Mouse (Mus musculus): ENCODE data around the gene Krtap17-1. TPM values are rescaled to one million over a fixed set of nuclear protein-coding genes. Genes with fewer than 3 reads are reported as not detected.

Gene Krtap17-1
- total RNA-seq (2014; fragmentation: Nextera tagmentation): not detected in 2 replicates
- not detected in 2 replicates for total RNA-seq (2017)

DNA sequence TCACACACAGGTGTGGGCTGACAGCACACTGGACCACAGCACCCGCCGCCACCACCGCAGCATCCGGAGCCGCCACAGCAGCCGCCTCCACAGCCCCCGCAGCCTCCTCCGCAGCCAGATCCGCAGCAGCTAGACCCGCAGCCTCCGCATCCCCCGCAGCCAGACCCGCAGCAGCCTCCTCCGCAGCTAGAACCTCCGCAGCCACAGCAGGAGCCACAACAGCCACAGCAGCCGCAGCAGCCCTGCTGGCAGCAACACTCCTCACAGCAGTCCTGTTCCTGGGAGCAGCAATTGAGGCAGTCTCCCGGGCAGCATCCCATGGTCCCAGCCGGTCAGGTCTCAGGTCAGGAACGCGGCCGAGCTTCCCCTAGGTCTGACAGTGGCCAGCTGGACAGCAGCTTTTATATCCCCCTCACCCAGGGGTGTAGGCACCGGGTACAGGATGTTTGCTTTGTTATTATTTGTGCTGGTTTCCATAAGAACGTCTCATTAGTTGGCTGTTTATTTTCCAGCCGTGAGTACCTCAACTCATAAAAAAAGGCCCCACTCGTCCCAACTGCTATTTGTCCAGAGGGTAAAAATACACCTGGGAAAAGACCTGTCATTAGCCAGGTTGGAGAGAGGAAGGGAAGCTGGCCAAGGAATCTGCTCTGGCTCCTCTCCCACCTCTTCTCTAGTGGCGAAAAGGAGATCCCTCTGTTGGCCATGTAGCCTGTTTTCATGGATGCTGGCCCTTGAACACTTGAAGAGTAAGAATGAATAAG is at the start of gene Krtap17-1:
Gene Krtap17-1 (minus strand): TSS at position 375 of the 764 bp plus-strand sequence.
- ATAC-seq (replicated peaks; ENCODE audit: low FRiP score, low TSS enrichment, poor library complexity, severe bottlenecking): no peak

DNA sequence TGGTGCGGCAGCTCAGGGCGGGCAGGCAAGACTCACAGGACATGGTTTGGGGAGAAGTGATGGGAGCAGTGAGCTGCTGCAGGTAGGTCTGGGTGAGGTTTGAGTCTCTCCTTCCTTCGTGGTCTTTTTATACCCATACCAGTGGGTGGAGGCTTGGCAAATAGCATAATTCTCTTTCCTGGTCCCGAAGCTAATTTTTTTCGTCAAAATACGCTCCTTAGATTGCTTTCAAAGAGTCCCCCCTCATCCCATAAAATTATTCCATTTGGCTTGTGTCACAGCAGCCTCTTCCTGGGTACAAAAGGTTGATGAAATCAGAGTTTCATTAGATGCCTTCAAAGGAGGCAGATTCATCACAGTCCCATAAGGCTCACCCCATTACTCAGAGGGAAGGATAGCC is 47.7 kb upstream of the Krtap17-1 start, which contains the start of gene Krt34:
Gene Krt34 (minus strand): TSS at position 101 of the 400 bp plus-strand sequence.
- no peak for ATAC-seq (replicated peaks; ENCODE audit: low FRiP score, low TSS enrichment, poor library complexity, severe bottlenecking)

DNA sequence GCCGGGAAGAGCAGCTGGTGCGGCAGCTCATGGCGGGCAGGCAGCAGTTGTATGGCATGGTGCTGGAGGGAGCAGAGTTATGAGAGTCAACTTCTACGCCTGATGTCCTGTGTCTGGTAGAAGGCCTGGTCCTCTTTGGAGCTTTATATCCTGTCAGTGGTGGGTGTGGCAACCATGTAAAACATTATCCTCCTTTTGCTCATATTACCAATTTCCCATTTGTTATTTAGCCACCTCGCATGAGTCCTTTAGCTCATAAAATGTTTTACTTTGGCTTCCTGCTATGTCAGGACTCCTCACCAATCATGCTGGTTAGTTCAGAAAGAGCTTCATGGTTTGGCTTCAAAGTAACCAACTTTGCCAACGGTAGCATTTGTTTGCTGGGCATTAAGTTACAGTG is 36.0 kb upstream of the Krtap17-1 start, which contains the start of gene Krt33b:
Gene Krt33b (minus strand): TSS at position 101 of the 400 bp plus-strand sequence.
- no peak for ATAC-seq (replicated peaks; ENCODE audit: low FRiP score, low TSS enrichment, poor library complexity, severe bottlenecking)

DNA sequence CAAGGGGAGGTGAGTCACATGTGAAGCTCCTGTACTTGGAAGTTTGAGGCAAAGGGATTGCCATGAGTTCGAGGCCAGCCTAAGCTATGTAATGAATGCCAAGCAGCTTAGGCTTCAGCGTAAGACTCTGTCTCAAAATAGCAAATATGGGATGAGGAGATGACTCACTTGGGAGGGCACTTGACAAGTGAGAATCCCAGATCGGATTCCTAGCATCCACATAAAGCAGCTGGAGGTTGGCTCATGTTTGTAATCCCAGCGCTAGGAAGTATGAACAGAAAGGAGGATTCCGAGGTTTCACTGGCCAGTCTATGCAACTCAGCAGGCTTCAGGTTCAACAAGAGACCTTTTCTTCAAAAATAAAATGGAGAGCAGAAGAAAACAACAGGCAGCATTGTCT is 27.6 kb upstream of the Krtap17-1 start:
- no peak for ATAC-seq (replicated peaks; ENCODE audit: low FRiP score, low TSS enrichment, poor library complexity, severe bottlenecking)

DNA sequence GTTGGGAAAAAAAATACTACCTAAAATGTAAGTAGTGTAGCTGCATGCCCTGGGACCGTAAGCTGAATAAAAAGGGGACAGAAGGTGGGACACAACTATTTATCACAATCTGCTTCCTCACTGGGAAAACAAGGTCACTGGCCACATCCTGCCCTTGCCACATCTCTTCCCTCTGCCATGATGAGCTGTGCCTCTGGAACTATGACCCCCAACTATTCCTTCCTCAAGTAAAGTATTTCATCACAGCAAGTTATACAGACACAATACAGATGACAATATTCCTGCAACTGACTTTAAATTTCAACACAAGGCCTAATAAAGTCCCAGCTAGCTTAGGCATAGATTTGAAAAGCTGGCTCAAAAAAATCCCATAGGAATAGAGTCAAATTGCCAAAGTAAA is 25.7 kb upstream of the Krtap17-1 start:
- no peak for ATAC-seq (replicated peaks; ENCODE audit: low FRiP score, low TSS enrichment, poor library complexity, severe bottlenecking)

DNA sequence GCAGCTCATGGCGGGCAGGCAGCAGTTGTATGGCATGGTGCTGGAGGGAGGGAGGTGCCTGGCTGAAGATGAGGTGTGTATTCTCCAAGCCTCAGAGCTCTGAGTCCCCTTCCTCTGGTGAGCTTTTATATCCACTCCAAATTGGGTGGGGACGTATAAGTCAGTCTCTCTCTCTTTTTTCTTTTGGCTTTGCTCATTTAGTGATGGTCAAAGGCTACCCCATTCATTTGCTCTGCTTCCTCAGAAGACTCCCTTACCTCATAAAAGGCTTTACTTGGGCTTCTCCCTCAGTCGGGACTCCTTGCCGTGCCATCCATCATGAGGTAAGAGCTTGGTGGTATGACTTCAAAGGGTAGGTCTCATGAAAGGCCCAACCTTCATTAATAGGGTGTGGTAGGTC is 22.3 kb upstream of the Krtap17-1 start, which contains the start of gene Krt33a:
Gene Krt33a (minus strand): TSS at position 101 of the 400 bp plus-strand sequence.
- ATAC-seq (replicated peaks; ENCODE audit: low FRiP score, low TSS enrichment, poor library complexity, severe bottlenecking): no peak

DNA sequence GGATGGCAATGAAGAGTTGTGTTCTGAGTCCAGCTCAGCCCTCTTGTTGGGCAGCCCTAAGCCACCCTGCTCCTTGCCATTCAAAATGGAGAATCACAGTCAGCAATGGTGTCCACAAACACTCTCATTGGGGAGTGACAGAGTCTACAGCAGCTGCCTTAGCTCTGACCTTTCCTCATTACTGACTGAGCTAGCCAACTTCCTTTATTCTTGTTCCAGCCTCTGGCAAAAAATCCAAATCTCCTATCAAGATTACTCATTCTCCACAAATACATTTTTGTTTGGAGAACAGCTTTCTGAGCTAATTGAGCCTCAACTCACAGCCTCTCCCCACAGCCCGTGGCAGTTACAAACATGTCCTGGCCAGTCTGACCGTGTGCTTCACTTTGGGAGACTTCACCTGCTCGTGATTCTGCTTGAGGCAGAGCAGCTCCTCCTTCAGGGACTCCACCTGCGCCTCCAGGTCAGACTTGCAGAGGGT is 19.9 kb upstream of the Krtap17-1 start:
- ATAC-seq (replicated peaks; ENCODE audit: low FRiP score, low TSS enrichment, poor library complexity, severe bottlenecking): no peak

DNA sequence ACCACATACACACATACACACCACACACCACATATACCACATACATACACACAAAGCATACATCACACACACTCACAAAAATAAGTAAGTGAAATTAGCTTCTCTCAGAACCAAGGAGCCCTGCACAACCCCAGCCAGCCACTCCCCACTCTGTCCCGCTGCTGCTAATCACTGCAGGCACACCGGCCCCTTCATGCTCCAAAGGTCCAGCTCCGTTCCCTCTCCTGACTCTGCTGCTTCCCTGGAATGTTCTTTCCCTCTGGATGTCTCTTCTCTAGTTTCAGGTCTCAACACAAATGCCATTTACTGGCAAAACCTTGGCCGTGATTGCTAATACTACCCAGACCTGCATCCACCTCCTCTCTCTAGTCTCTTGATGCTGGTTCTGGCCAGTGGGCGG is 16.9 kb upstream of the Krtap17-1 start:
- no peak for ATAC-seq (replicated peaks; ENCODE audit: low FRiP score, low TSS enrichment, poor library complexity, severe bottlenecking)

DNA sequence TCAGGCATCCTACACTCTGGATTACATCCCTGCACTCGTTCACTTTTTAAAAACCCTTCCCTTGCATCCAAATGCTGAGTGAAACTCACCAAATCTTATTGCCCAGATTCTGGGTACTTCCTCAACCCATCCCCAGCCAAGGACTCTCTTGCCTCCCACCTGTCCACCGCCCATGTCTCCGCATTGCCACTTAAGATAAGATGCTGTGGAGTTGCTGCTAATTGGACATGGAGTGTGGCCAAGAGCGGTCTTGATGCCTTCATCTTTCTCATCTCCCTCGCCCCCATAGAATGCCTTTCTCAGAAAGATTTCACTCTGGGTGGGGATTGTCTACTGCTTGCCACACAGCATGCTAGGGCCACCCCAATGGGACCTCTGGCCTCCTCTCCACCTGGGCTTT is 14.5 kb upstream of the Krtap17-1 start:
- ATAC-seq (replicated peaks; ENCODE audit: low FRiP score, low TSS enrichment, poor library complexity, severe bottlenecking): no peak

DNA sequence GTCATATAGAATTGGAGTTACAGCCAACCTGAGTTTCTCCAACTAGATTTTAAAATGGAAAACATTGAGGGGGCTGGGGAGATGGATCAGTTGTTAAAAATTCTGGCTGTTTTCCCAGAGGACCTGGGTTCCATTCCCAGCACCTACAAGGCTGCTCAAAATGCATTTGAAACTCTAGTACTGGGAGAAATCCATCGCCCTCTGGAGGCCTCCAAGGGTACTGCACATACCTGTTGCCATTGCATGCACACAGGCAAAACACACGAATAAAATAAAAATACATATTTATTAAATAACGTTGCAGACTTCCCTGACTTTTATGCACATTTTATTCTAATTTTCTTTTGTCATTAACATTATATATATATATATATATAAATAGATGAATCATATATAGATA is 12.8 kb upstream of the Krtap17-1 start:
- no peak for ATAC-seq (replicated peaks; ENCODE audit: low FRiP score, low TSS enrichment, poor library complexity, severe bottlenecking)

DNA sequence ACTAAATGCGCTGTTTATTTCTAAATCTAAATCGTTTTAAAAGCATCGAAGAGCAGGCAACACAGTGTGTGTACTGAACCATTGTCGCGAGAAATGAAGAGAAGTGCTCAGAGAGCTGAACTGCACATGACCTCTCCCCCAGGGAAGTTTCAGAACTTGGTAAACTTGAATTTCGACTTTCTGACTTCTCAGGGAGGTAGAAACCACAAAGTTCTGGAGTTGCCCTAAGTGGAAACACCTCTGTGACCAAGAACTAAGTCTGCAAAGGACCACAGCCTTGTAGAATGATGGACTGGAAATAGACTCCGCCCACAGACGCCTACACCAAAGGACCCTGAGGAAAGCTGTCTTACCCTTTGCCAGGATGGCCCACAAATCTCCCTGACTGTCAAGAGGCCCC is 12.1 kb upstream of the Krtap17-1 start:
- no peak for ATAC-seq (replicated peaks; ENCODE audit: low FRiP score, low TSS enrichment, poor library complexity, severe bottlenecking)

DNA sequence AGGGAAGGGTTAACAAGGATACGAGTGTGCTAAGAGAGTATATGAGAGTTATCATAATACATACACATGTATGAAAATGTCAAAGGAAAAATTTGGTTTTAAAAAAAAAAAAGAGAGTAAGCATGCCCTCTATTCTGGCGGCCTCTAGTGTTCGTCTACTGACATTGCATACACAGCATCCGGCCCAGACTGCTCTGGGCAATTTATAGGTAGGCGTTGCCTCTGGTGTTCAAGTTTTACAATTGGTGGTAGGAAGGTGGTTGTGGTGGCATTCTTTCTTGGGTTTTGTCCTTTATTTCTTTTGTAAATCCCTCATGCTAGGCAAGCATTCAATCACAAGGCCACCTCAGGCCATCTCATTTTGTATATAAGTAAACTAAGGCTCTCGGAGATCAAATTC is 11.1 kb upstream of the Krtap17-1 start:
- ATAC-seq (replicated peaks; ENCODE audit: low FRiP score, low TSS enrichment, poor library complexity, severe bottlenecking): peak; percentile 78

DNA sequence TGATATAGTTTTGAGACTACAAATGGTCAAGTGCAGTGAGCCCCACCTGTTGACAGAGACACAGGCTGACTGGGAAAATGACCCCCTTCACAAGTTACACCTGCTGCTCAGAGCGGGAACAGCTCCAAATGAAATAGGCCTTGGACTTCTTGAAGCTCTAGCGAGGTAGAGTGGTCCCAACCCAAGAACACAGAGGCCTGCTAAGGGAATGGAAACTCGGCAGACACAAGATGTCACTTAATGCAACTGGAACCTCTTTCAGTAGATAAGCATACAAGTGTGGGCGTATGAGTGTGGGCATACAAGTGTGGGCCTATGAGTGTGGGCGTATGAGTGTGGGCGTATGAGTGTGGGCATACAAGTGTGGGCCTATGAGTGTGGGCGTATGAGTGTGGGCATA is 5.3 kb upstream of the Krtap17-1 start:
- ATAC-seq (replicated peaks; ENCODE audit: low FRiP score, low TSS enrichment, poor library complexity, severe bottlenecking): no peak

DNA sequence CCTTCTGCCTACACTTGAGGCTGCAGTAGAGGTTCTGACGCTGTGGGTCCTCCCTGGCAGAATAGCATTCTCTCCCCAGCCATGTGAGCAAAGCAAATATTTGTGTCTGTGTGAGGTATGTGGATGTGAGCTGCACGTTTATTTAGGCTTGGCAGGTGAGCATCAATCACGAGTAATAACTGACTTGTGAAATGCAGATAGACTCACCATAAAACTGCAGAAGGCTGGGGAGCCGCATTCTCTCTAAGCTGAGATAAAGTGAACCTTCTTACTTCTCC is 529 bp upstream of the Krtap17-1 start:
- no peak for ATAC-seq (replicated peaks; ENCODE audit: low FRiP score, low TSS enrichment, poor library complexity, severe bottlenecking)

DNA sequence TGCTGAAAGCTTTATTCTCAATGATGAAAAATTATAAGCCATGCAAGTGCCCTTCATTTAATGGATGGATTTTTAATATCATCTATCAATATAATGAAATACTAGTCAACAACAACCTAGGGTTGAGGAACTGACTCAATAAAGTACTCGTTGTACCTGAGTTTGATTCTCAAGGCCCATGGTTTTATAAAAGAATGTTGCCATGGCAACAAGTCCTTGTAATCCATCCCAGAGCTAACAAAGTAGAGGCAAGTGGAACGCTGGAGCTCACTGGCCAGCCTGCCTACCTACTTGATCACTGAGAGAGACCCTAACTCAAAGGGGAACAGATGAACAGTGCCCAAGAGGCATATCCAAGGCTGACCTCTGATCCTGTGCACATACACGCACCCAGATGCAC is 3.2 kb downstream of the Krtap17-1 start:
- no peak for ATAC-seq (replicated peaks; ENCODE audit: low FRiP score, low TSS enrichment, poor library complexity, severe bottlenecking)

DNA sequence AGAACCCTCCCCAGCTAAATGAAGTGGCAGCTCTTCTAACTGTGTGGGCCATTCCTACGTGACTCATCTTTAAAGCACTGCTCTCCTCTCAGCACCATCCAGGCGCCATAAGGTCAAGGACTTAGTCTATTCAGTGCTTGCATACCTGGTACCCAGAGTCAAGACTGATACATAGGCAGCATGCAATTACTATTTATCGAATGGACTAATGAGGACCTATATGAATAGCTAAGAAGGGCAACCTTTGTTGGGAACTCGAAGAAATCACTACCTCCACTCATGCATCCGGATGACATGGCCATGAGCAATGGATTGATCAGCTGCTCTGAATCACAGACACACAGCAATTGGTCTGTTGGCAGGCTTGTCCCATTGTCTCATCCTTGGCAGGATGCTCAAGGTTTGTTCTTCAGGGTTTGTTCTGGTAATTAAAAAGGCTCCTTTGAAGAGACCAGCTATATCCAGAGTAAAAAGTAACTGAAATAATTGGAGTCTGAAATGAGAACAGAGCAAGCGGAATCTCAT is 3.9 kb downstream of the Krtap17-1 start:
- ATAC-seq (replicated peaks; ENCODE audit: low FRiP score, low TSS enrichment, poor library complexity, severe bottlenecking): no peak

DNA sequence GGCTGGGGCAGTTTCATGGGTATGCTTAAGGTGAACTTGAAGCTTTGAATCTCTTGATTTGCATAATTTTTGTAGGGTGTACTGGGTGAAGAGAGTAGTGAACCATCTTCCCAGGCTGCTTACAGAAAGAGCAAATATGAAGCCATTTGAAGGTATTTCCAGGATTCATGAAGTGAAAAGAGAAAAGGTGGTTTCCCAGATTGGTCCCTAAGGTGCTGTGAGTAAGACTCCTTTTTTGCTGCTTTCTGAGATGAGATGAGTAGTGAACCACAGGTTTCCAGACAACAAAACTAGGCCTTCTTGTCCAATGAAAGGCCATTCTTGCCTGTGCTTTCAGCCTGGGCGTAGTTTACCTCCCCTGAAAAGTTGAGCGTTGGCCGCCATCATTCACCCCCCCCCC is 5.3 kb downstream of the Krtap17-1 start:
- ATAC-seq (replicated peaks; ENCODE audit: low FRiP score, low TSS enrichment, poor library complexity, severe bottlenecking): no peak

DNA sequence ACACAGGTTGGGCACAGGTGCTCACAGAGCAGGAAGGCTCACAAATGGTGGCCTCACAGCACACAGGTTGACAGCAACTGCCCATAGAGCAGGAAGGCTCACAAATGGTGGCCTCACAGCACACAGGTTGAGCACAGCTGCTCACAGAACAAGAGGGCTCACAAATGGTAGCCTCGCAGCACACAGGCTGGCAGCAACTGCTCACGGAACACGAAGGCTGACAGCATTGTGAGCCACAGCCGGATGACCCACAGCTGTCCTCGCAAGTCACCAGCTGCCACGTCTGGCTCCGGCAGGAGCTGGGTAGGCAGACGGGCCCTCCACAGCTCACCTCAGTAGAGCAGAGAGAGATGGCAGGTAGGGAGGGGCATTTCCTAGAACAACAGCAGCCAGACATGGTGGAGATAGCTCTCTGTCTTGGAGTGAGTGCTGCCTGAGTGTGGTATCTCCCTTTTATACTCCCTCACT is 7.6 kb downstream of the Krtap17-1 start, which contains the start of gene Krtap16-1:
Gene Krtap16-1 (minus strand): TSS at position 418 of the 468 bp plus-strand sequence.
- no peak for ATAC-seq (replicated peaks; ENCODE audit: low FRiP score, low TSS enrichment, poor library complexity, severe bottlenecking)

DNA sequence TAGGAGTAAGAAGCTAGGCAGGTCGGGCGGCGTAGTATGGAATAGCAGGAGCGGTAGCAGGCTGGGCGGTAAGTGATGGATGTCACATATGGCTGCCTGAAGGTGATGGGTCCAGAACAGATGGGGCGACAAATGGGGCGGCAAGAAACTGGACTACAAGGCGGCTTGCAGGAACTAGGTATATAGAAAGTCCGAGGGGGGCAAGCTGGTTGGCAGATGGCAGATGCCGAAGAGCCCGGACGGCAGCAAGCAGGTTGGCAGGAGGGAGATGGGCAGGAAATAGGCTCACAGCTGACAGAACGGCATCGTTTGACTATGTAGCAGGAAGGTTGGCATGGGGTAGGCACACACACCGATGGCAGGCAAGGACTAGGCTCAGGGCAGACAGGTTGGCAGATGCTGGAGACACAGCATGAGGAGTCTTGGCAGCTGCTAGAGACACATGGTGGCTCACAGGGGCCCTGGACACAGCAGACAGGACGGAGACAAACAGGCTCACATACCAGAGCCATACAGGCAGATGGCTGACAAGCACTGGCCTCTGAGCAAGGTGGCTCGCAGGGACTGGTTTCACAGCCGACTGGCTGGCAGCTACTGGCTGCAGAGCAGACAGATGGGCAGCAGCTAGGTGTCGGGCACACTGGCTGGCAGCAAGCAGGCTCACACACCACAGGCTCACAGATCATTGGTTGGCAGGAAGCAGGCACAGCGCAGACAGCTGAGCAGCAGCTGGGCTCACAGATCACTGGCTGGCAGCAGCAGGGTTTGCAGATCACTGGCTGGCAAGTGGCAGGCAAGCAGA is 8.3 kb downstream of the Krtap17-1 start:
- no peak; the same call in 1 of the 2 replicates for ATAC-seq (replicated peaks; ENCODE audit: low FRiP score, low TSS enrichment, poor library complexity, severe bottlenecking)

DNA sequence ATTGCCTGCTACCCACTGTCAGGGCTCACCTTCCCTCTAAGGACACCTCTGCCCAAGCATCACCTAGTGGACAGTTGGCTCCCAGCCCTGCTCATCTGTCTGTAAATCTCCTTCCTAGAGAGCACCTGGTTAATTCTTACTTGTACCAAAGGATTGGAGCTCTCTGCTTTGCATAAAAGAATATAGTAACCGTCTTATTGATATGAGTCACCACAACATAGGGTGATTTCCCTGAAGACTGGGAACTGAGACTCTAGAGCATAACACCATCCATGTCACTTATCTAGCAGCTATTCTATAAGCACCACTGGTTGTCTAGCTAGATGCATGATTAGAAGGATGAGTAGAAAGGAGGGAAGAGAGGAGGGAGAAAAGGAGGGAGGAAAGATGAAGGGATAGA is 10.4 kb downstream of the Krtap17-1 start:
- no peak for ATAC-seq (replicated peaks; ENCODE audit: low FRiP score, low TSS enrichment, poor library complexity, severe bottlenecking)

Measured in megakaryocyte-erythroid progenitor cell, adult 5-6 weeks (primary cell).